Mouse (Mus musculus): ENCODE measurements around the gene Gm3633. TPM values are rescaled to one million over a fixed set of nuclear protein-coding genes. Genes with fewer than 3 reads are reported as not detected.
"Not testable (repeated sequence)": the region's sequence is repeated elsewhere in the genome, so short reads cannot be mapped to it uniquely, and the experiment has no call there.

The Gm3633 gene
- total RNA-seq (2021): not detected
- long read RNA-seq, experiment 1: 0 reads
- long read RNA-seq, experiment 2: 0 reads

- not testable (repeated sequence) for DNase-seq (ENCODE audit: low spot score in 2 of 2)
Observed at GRCm38 (mm10) chr14:42641817-42642216, at the start of gene Gm3633. Gene Gm3633 (minus strand): TSS chr14:42641917.

- DNase-seq (ENCODE audit: low spot score in 2 of 2): not testable (repeated sequence)
Observed at GRCm38 (mm10) chr14:42655638-42656037, 13.9 kb upstream of the Gm3633 start, which contains the start of gene Gm10378. Gene Gm10378 (plus strand): TSS chr14:42655938.

GRCm38 (mm10) chr14:42599782-42600181, 41.9 kb downstream of the Gm3633 start, which contains the start of gene Gm17124:
Gene Gm17124 (minus strand): TSS chr14:42599882.
- not testable (repeated sequence) for DNase-seq (ENCODE audit: low spot score in 2 of 2)

Small RNA genes within 50 kb of the gene (microRNA-seq; reads per million reads assigned to microRNA genes)
- not detected for gene Gm23620
- gene Gm25228: not detected

Other genes with a start within 250 kb of the Gm3633 start
- gene Gm8005, start 202.2 kb downstream of the Gm3633 start, total RNA-seq (2021): not detected
- not detected for gene Gm8011, start 178.0 kb downstream of the Gm3633 start, total RNA-seq (2021)
- not detected for gene Gm8020, start 139.6 kb downstream of the Gm3633 start, total RNA-seq (2021)
- not detected for gene Gm8024, start 117.6 kb downstream of the Gm3633 start, total RNA-seq (2021)
- not detected for gene Gm17124, start 42.0 kb downstream of the Gm3633 start, total RNA-seq (2021)
- gene Gm10378, start 14.0 kb upstream of the Gm3633 start, total RNA-seq (2021): not detected
- not detected for gene Gm3015, start 126.9 kb upstream of the Gm3633 start, total RNA-seq (2021)
- not detected for gene Gm10377, start 156.1 kb upstream of the Gm3633 start, total RNA-seq (2021)
- gene Gm21977, start 211.6 kb upstream of the Gm3633 start, total RNA-seq (2021): not detected

Data from gastrocnemius, postnatal 4 days (tissue).